Mouse (Mus musculus) CH12.LX (cell line): ENCODE measurements around the gene Rpl13a. TPM values are rescaled to one million over a fixed set of nuclear protein-coding genes. Genes with fewer than 3 reads are reported as not detected.

Experiments
- DNase-seq: peaks from one replicate; pipeline ENCODE4 v3.0.0-alpha.2; 2013; ENCODE audit errors: extremely low read depth
- H3K27ac ChIP-seq: 2 replicates; pipeline ENCODE4 v1.5.1; 2012; ENCODE audit warnings: low read depth, mild to moderate bottlenecking, control low read depth, moderate library complexity; ENCODE audit not compliant: insufficient read depth
- H3K27me3 ChIP-seq: replicated peaks from 2 replicates; pipeline ENCODE3; 2012; ENCODE audit warnings: inconsistent platforms
- H3K36me3 ChIP-seq, 2 experiments: replicated peaks in 1 of 2; 2 replicates each; pipeline versions ENCODE3 to v1.6.1; 2012; ENCODE audit warnings: inconsistent platforms in 1 of 2, low read length in 1 of 2, mild to moderate bottlenecking in 1 of 2, mixed read lengths in 1 of 2, moderate library complexity in 1 of 2; ENCODE audit not compliant: control insufficient read depth in 1 of 2, insufficient read depth in 1 of 2
- H3K4me1 ChIP-seq, 2 experiments: 2 replicates each; pipeline ENCODE4 v1.6.1; 2012; ENCODE audit warnings: inconsistent platforms in 1 of 2, moderate library complexity in 1 of 2; ENCODE audit not compliant: insufficient read depth in 2 of 2, control insufficient read depth in 1 of 2
- H3K4me2 ChIP-seq: 2 replicates; pipeline ENCODE4 v1.6.1; 2012; ENCODE audit warnings: low read depth, mild to moderate bottlenecking, control low read depth; ENCODE audit not compliant: poor library complexity, insufficient read depth, severe bottlenecking
- H3K4me3 ChIP-seq, 3 experiments: fragments of 150-350 bp in 1 of 3; sonication (generic) in 1 of 3; replicated peaks in 1 of 3; 2 replicates each; pipeline versions ENCODE3 to v1.5.1; 2011 to 2012; ENCODE audit warnings: low read depth in 2 of 3, low read length in 2 of 3, mild to moderate bottlenecking in 2 of 3, moderate library complexity in 2 of 3, control low read depth in 1 of 3, improper control_type of control experiment in 1 of 3, inconsistent platforms in 1 of 3, mixed read lengths in 1 of 3; ENCODE audit not compliant: poor library complexity in 1 of 3
- H3K79me2 ChIP-seq: replicated peaks from 2 replicates; pipeline ENCODE4 v1.6.1; 2012; ENCODE audit warnings: mild to moderate bottlenecking, moderate library complexity; ENCODE audit not compliant: control insufficient read depth, poor library complexity, insufficient read depth, severe bottlenecking; ENCODE audit errors: extremely low read depth
- H3K9ac ChIP-seq: 2 replicates; pipeline ENCODE4 v1.6.1; 2012; ENCODE audit warnings: low read depth, mild to moderate bottlenecking, control low read depth, moderate library complexity; ENCODE audit not compliant: insufficient read depth
- H3K9me3 ChIP-seq: replicated peaks from 2 replicates; pipeline ENCODE3; 2012; ENCODE audit warnings: low read length, inconsistent platforms, mixed read lengths
- CHD1 ChIP-seq: IDR thresholded peaks from 2 replicates; pipeline ENCODE4 v1.6.1; 2012; ENCODE audit warnings: low read depth, low read length, improper control_type of control experiment, inconsistent platforms
- CHD2 ChIP-seq: IDR thresholded peaks from 2 replicates; pipeline ENCODE4 v1.6.1; 2011; ENCODE audit warnings: low read length, improper control_type of control experiment
- EP300 ChIP-seq: IDR thresholded peaks from 2 replicates; pipeline ENCODE4 v1.6.1; 2011; ENCODE audit warnings: low read length, improper control_type of control experiment
- IRF4 ChIP-seq: IDR thresholded peaks from 2 replicates; pipeline ENCODE4 v1.6.1; 2014; ENCODE audit warnings: low read depth, mild to moderate bottlenecking, inconsistent platforms, low read length, improper control_type of control experiment
- JUND ChIP-seq: conservative IDR thresholded peaks from 2 replicates; pipeline ENCODE4 v1.6.1; 2011; ENCODE audit warnings: low read depth, low read length, improper control_type of control experiment
- KAT2A ChIP-seq: IDR thresholded peaks from 2 replicates; pipeline ENCODE4 v1.6.1; 2012; ENCODE audit warnings: low read length, improper control_type of control experiment, inconsistent platforms; ENCODE audit not compliant: insufficient replicate concordance
- MAFK ChIP-seq: IDR thresholded peaks from 2 replicates; pipeline ENCODE4 v1.6.1; 2011; ENCODE audit warnings: low read length, improper control_type of control experiment; ENCODE audit not compliant: insufficient replicate concordance
- MEF2A ChIP-seq: IDR thresholded peaks from 2 replicates; pipeline ENCODE4 v1.6.1; 2014; ENCODE audit warnings: low read depth, mild to moderate bottlenecking, inconsistent platforms, low read length, improper control_type of control experiment, borderline replicate concordance
- MXI1 ChIP-seq: IDR thresholded peaks from 2 replicates; pipeline ENCODE4 v1.6.1; 2011; ENCODE audit warnings: mild to moderate bottlenecking, low read depth, low read length, improper control_type of control experiment
- NELFE ChIP-seq: IDR thresholded peaks from 2 replicates; pipeline ENCODE4 v1.6.1; 2011; ENCODE audit warnings: low read depth, low read length, improper control_type of control experiment
- PAX5 ChIP-seq: IDR thresholded peaks from 2 replicates; pipeline ENCODE4 v1.6.1; 2012; ENCODE audit warnings: low read length, inconsistent platforms, mixed read lengths
- POLR2A ChIP-seq: IDR thresholded peaks from 2 replicates; pipeline ENCODE4 v1.6.1; 2011; ENCODE audit warnings: low read depth, mild to moderate bottlenecking, improper control_type of control experiment, low read length
- RAD21 ChIP-seq: IDR thresholded peaks from 2 replicates; pipeline ENCODE4 v1.6.1; 2011; ENCODE audit warnings: low read depth, mild to moderate bottlenecking, low read length, improper control_type of control experiment, moderate library complexity
- SMC3 ChIP-seq: IDR thresholded peaks from 2 replicates; pipeline ENCODE4 v1.6.1; 2011; ENCODE audit warnings: low read depth, low read length, improper control_type of control experiment
- TBP ChIP-seq: conservative IDR thresholded peaks from 2 replicates; pipeline ENCODE4 v1.6.1; 2011; ENCODE audit warnings: low read depth, low read length, improper control_type of control experiment
- UBTF ChIP-seq: IDR thresholded peaks from 2 replicates; pipeline ENCODE4 v1.6.1; 2012; ENCODE audit warnings: low read depth, mild to moderate bottlenecking, inconsistent platforms, low read length, improper control_type of control experiment, moderate library complexity
- USF2 ChIP-seq: conservative IDR thresholded peaks from 2 replicates; pipeline ENCODE4 v1.6.1; 2011; ENCODE audit warnings: low read depth, low read length, improper control_type of control experiment
- ZC3H11A ChIP-seq: IDR thresholded peaks from 2 replicates; pipeline ENCODE4 v1.6.1; 2012; ENCODE audit warnings: low read depth, mild to moderate bottlenecking, inconsistent platforms, low read length, improper control_type of control experiment
- ZKSCAN1 ChIP-seq: IDR thresholded peaks from 2 replicates; pipeline ENCODE4 v1.6.1; 2012; ENCODE audit warnings: low read depth, inconsistent platforms, low read length, improper control_type of control experiment, borderline replicate concordance
- ZMIZ1 ChIP-seq: IDR thresholded peaks from 2 replicates; pipeline ENCODE4 v1.6.1; 2012; ENCODE audit warnings: low read depth, mild to moderate bottlenecking, inconsistent platforms, low read length, improper control_type of control experiment
- dilution Hi-C: fragments of 300-500 bp; cut with MboI; formaldehyde crosslinking; loops from 2 replicates; pipeline ENCODE4 v1.14.3; 2020; ENCODE audit warnings: low sequenced_read_pairs; ENCODE audit not compliant: extremely low pct_unique_long_range_greater_than_20kb, extremely low pct_ligation_motif_present
- in situ Hi-C: fragments of 300-500 bp; cut with MboI; formaldehyde crosslinking; loops from 3 replicates; pipeline ENCODE4 v1.14.3; 2019; ENCODE audit warnings: low sequenced_read_pairs, low pct_ligation_motif_present, low pct_unique_long_range_greater_than_20kb, mixed read lengths
- polyA plus RNA-seq: library from polyadenylated mRNA; unstranded; fragments of >175 nt; gene quantifications from 2 replicates; pipeline ENCODE4 v1.2.1, GENCODE M21; 2012; ENCODE audit warnings: low read depth; ENCODE audit not compliant: insufficient read length
- total RNA-seq, 2 experiments: library from RNA; depleted of rRNA; stranded (reverse); fragments of 300-350 nt in 1 of 2; fragments of >200 nt in 1 of 2; gene quantifications; 2 replicates each; pipeline ENCODE4 v1.2.3; 2012 to 2014

Rpl13a gene
- total and polyA plus RNA-seq, 3 experiments, result 2,822 to 5,043 (median 4,154) TPM

GRCm38 (mm10) chr7:45092048-45092447, 36.5 kb downstream of the Rpl13a start, which contains the start of gene Rcn3:
Gene Rcn3 (minus strand): TSS chr7:45092221.
- no peak within 1 kb of the TSS for H3K4me2 ChIP-seq
- H3K4me3 ChIP-seq, result no peak within 1 kb of the TSS
- dilution Hi-C loops (no loop called here), in situ Hi-C loops (no loop called here)
- H3K27ac ChIP-seq, result no peak within 1 kb of the TSS
- H3K4me1 ChIP-seq, result peaks cover 3 to 16% of the 10 kb centered on the region in 2 experiments
- TF ChIP-seq JUND, result no peak
- no peaks in the 10 kb centered on the region for H3K27me3 ChIP-seq
- DNase-seq, result no peak
- H3K9ac ChIP-seq, result no peak within 1 kb of the TSS
- H3K36me3 ChIP-seq, result no peaks in the 10 kb centered on the region
- no peaks in the 10 kb centered on the region for H3K79me2 ChIP-seq
- H3K9me3 ChIP-seq, result no peaks in the 10 kb centered on the region

- dilution Hi-C loops (no loop called here), in situ Hi-C loops (no loop called here)
- TF ChIP-seq POLR2A (no peak), UBTF (no peak), IRF4 (no peak), ZC3H11A (no peak), CHD2 (no peak), MXI1 (no peak), CHD1 (no peak), KAT2A (no peak), EP300 (no peak), MEF2A (no peak), USF2 (no peak), NELFE (no peak), PAX5 (no peak), RAD21 (no peak), TBP (no peak), ZKSCAN1 (no peak), SMC3 (no peak), ZMIZ1 (no peak), MAFK (no peak)
- Histone ChIP-seq H3K9ac (no peak overlapping the region), H3K9me3 (no peaks in the 10 kb centered on the region), H3K4me1 (peaks cover 3 to 16% of the 10 kb centered on the region in 2 experiments), H3K27ac (no peak overlapping the region), H3K36me3 (no peaks in the 10 kb centered on the region), H3K4me3 (no peak overlapping the region), H3K79me2 (no peaks in the 10 kb centered on the region), H3K27me3 (no peaks in the 10 kb centered on the region), H3K4me2 (no peak overlapping the region)
- no peak for DNase-seq
These were observed 37.3 kb downstream of the Rpl13a start for GRCm38 (mm10) chr7:45091001-45091990.
